18 mouse cellular contexts compared by ENCODE assay signal in the genomic region with DNA sequence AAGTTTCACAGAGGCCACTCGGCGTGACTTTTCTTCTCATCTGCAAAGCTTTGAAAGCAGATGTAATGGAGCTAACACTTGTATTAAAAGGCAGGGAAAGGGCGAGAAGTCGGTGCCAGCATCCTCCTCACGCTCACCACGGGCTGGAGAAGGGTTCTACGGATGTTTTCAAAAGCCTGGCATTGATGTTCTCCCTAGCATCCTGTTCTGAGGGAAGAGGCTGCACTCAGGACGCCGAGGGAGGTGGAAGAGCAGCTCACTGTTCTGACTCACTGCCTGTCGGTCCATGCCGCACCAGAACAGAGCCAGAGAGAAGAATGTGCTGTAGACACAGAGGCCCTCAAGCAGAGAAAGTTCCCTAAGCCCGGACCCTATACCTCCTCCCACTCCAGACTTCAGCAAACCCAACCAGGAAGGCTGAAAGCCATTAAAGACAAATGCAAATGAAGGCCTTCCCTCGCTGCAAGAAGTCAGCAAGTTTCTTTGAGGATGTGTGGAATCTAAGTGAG. TPM values are rescaled to one million over a fixed set of nuclear protein-coding genes. Genes with fewer than 3 reads are reported as not detected.
DNase-seq lines count a peak whose midpoint lies in the region; ATAC-seq and TF ChIP-seq lines count a peak whose summit lies in the region.
"Had no signal": no experiment of that assay in that cellular context is flagged by ENCODE, and none has a peak within 500 bp of the region (broad histone marks: within the 10 kb centered on the region; RNA-seq: fewer than 3 reads in every experiment).

No protein-coding gene starts in this region.

- no peak overlapping the region for H3K9ac ChIP-seq in heart, adult 2 months (ENCODE audit: low read depth, low read length)
- no peak overlapping the region for H3K9ac ChIP-seq in heart, embryonic 12.5 days
- no peak overlapping the region for H3K9ac ChIP-seq in midbrain, embryonic 14.5 days (replicated peaks; ENCODE audit: low read length)
- no peak overlapping the region for H3K9ac ChIP-seq in forebrain, embryonic 13.5 days
- H3K9ac ChIP-seq: heart, embryonic 15.5 days had no signal

- no peaks in the 10 kb centered on the region for H3K36me3 ChIP-seq in heart, adult 2 months (ENCODE audit: control insufficient read depth, insufficient read depth, low read length)
- H3K36me3 ChIP-seq in heart, embryonic 12.5 days: peaks cover 37% of the 10 kb centered on the region
- H3K36me3 ChIP-seq in midbrain, embryonic 10.5 days: peaks cover 43% of the 10 kb centered on the region
- no peaks in the 10 kb centered on the region for H3K36me3 ChIP-seq in midbrain, embryonic 14.5 days (ENCODE audit: control insufficient read depth, insufficient read depth, low read length)
- no peaks in the 10 kb centered on the region for H3K36me3 ChIP-seq in forebrain, embryonic 13.5 days (ENCODE audit: poor library complexity, severe bottlenecking)

- H3K9me3 ChIP-seq in heart, embryonic 12.5 days (replicated peaks): no peaks in the 10 kb centered on the region
- no peaks in the 10 kb centered on the region for H3K9me3 ChIP-seq in midbrain, embryonic 10.5 days (replicated peaks)
- no peaks in the 10 kb centered on the region for H3K9me3 ChIP-seq in midbrain, embryonic 14.5 days (ENCODE audit: control insufficient read depth, low read length)
- no peaks in the 10 kb centered on the region for H3K9me3 ChIP-seq in forebrain, embryonic 13.5 days (replicated peaks)
- H3K9me3 ChIP-seq: heart, embryonic 15.5 days had no signal

- DNase-seq in heart, adult 2 months: peak in 1 of 2 experiments; percentile 24
- DNase-seq in midbrain, embryonic 10.5 days (ENCODE audit: low spot score): no peak
- no peak for DNase-seq in midbrain, embryonic 14.5 days
- peak; percentile 25 for DNase-seq in ZHBTc4 (ENCODE audit: low read depth, low spot score)
- DNase-seq in lung, postnatal 25 days (ENCODE audit: low spot score): peak; percentile 39
- no peak for DNase-seq in left cerebral cortex, postnatal 14 days (ENCODE audit: low spot score in 2 of 2)
- DNase-seq: adrenal gland, postnatal 10 days; B cell, adult 2 months; cerebellum, adult 8-10 months; embryo, embryonic 11 days; kidney, adult 8-10 months; right cerebral cortex, adult 18-20 months; spleen, adult 18-20 months had no signal

- H3K4me2 ChIP-seq in heart, embryonic 12.5 days: no peak overlapping the region
- H3K4me2 ChIP-seq in midbrain, embryonic 14.5 days (ENCODE audit: low read length): no peak overlapping the region
- no peak overlapping the region for H3K4me2 ChIP-seq in forebrain, embryonic 13.5 days
- H3K4me2 ChIP-seq: heart, embryonic 15.5 days had no signal

- TF ChIP-seq EP300 in heart, adult 2 months (IDR thresholded peaks at IDR 0.05; ENCODE audit: insufficient read depth, low read depth, low read length): no peak

- intact Hi-C loops in heart, adult 2 months (cut with DNase I): loop anchor here (5.0 kb wide), 2 partner anchors 79 to 164 kb away; a partner anchor contains a TSS
- intact Hi-C loops in left cerebral cortex, postnatal 14 days (cut with DNase I): no loop called here

- H3K79me2 ChIP-seq in heart, adult 2 months (replicated peaks; ENCODE audit: control insufficient read depth, insufficient read depth, low read length): no peaks in the 10 kb centered on the region

- ATAC-seq in heart, embryonic 12.5 days (ENCODE audit: insufficient number of reproducible peaks, low FRiP score): no peak
- no peak for ATAC-seq in midbrain, embryonic 14.5 days (ENCODE audit: low FRiP score, low TSS enrichment)
- ATAC-seq in forebrain, embryonic 13.5 days: no peak

- WGBS in heart, adult 2 months: 48% methylated on average over 13 of the region's 13 CpGs
- 51% methylated on average over 13 of the region's 13 CpGs for WGBS in heart, embryonic 12.5 days
- 53% methylated on average over 13 of the region's 13 CpGs for WGBS in midbrain, embryonic 10.5 days
- 45% methylated on average over 13 of the region's 13 CpGs for WGBS in midbrain, embryonic 14.5 days
- 57% methylated on average over 13 of the region's 13 CpGs for WGBS in forebrain, embryonic 13.5 days

- no peak for TF ChIP-seq CTCF in heart, adult 2 months (IDR thresholded peaks at IDR 0.05)

- no peak overlapping the region for H3K4me3 ChIP-seq in heart, adult 2 months
- no peak overlapping the region for H3K4me3 ChIP-seq in heart, embryonic 12.5 days
- H3K4me3 ChIP-seq in midbrain, embryonic 10.5 days: no peak overlapping the region
- H3K4me3 ChIP-seq in midbrain, embryonic 14.5 days (replicated peaks; ENCODE audit: low read depth, low read length): no peak overlapping the region
- H3K4me3 ChIP-seq in forebrain, embryonic 13.5 days: no peak overlapping the region
- H3K4me3 ChIP-seq: heart, embryonic 15.5 days; megakaryocyte, embryonic 14.5 days had no signal

- H3K27me3 ChIP-seq in heart, adult 2 months (ENCODE audit: control insufficient read depth, insufficient read depth, low read length): no peaks in the 10 kb centered on the region
- H3K27me3 ChIP-seq in heart, embryonic 12.5 days (replicated peaks): no peaks in the 10 kb centered on the region
- no peaks in the 10 kb centered on the region for H3K27me3 ChIP-seq in midbrain, embryonic 10.5 days (ENCODE audit: low read depth, poor library complexity, severe bottlenecking)
- H3K27me3 ChIP-seq in midbrain, embryonic 14.5 days (ENCODE audit: control insufficient read depth, insufficient read depth, low read length): no peaks in the 10 kb centered on the region
- H3K27me3 ChIP-seq in forebrain, embryonic 13.5 days: no peaks in the 10 kb centered on the region
- H3K27me3 ChIP-seq: heart, embryonic 15.5 days had no signal

- peak overlapping the region; percentile 26; the same call in 1 of the 2 replicates for H3K27ac ChIP-seq in heart, adult 2 months
- H3K27ac ChIP-seq in heart, embryonic 12.5 days (ENCODE audit: poor library complexity, severe bottlenecking): no peak overlapping the region
- H3K27ac ChIP-seq in midbrain, embryonic 10.5 days (replicated peaks): peak overlapping the region; percentile 74
- H3K27ac ChIP-seq in midbrain, embryonic 14.5 days (replicated peaks; ENCODE audit: low read depth, low read length): no peak overlapping the region
- no peak overlapping the region for H3K27ac ChIP-seq in forebrain, embryonic 13.5 days
- H3K27ac ChIP-seq: heart, embryonic 15.5 days; stomach, postnatal 0 days had no signal

- peaks cover 24% of the 10 kb centered on the region for H3K4me1 ChIP-seq in heart, adult 2 months (ENCODE audit: control insufficient read depth, insufficient read depth, low read length)
- H3K4me1 ChIP-seq in heart, embryonic 12.5 days (replicated peaks): peaks cover 37% of the 10 kb centered on the region
- peaks cover 26% of the 10 kb centered on the region for H3K4me1 ChIP-seq in midbrain, embryonic 10.5 days
- H3K4me1 ChIP-seq in midbrain, embryonic 14.5 days (ENCODE audit: control insufficient read depth, insufficient read depth, low read length): no peaks in the 10 kb centered on the region
- 0 out of 2 replicates have a peak, but pooled peaks cover 9% of the 10 kb centered on the region for H3K4me1 ChIP-seq in forebrain, embryonic 13.5 days

- TF ChIP-seq POLR2A in heart, adult 2 months (IDR thresholded peaks at IDR 0.05; ENCODE audit: insufficient read depth, low read depth, low read length): no peak

RNA-seq across cellular contexts. Expression of a gene that starts 46.5 kb away (rescaled TPM):
- total RNA-seq in heart, adult 2 months (2021): under 1 TPM; 0.41 to 0.63 TPM
- 1.2 and 1.8 TPM in 2 replicates for polyA plus RNA-seq in heart, adult 2 months (2012; rRNA removed)
- polyA plus RNA-seq in heart, embryonic 12.5 days (2016; fragmentation: Nextera tagmentation; extraction: Ambion mirVana): 0.99 and 1.1 TPM in 2 replicates
- 1.9 and 2.0 TPM in 2 replicates for polyA plus RNA-seq in midbrain, embryonic 10.5 days (2016; fragmentation: Nextera tagmentation; extraction: Ambion mirVana)
- polyA plus RNA-seq in midbrain, embryonic 14.5 days (2014; fragmentation: Nextera tagmentation; extraction: Ambion mirVana): 0.82 and 2.1 TPM in 2 replicates
- total RNA-seq in left cerebral cortex, postnatal 14 days (2021): 1 to 10 TPM; 1.4 to 1.8 TPM
- 1.5 and 2.0 TPM in 2 replicates for polyA plus RNA-seq in forebrain, embryonic 13.5 days (2015; fragmentation: Nextera tagmentation; extraction: Ambion mirVana)

Comparison
In these comparisons a context has a peak if more than half of its experiments do, and no peak if none do; other contexts are left out.
1. H3K27ac ChIP-seq: peak in heart, adult 2 months (single experiment) and midbrain, embryonic 10.5 days (single experiment); none in heart, embryonic 12.5 days (single experiment), midbrain, embryonic 14.5 days (single experiment) and forebrain, embryonic 13.5 days (single experiment).
2. DNase-seq: peak in ZHBTc4 (single experiment) and lung, postnatal 25 days (single experiment); none in midbrain, embryonic 10.5 days (single experiment), midbrain, embryonic 14.5 days (single experiment) and left cerebral cortex, postnatal 14 days (0 of 2).